In the genomic region with DNA sequence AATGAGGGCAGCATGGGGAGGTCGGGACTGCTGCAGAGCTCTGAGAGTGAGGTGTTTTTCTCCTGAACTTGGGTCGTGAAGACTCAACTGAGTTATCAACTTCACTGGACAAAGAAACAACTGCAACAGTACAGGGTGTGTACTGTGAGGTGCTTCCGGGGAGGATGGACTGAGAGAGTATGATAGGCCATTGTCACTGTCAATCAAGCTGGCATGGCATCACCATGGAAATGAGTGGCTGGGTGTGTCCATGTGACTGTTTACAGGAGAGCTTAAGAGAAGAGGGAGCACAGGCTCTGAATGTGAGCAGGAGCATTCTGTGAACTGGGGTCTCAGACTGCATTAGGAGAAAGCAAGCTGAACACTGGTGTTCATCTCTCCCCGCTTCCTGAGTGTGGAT, we compare ENCODE assay signal across 30 mouse cellular contexts.
"Had no signal": no experiment of that assay in that cellular context is flagged by ENCODE, and none has a peak within 500 bp of the region (broad histone marks: within the 10 kb centered on the region; RNA-seq: fewer than 3 reads in every experiment).

No protein-coding gene starts in this region.

- H3K4me3 ChIP-seq: limb, embryonic 10.5 days; limb, embryonic 12.5 days; limb, embryonic 13.5 days; limb, embryonic 15.5 days; liver, embryonic 12.5 days; liver, embryonic 13.5 days; liver, embryonic 15.5 days; lung, embryonic 15.5 days; megakaryocyte, embryonic 14.5 days; midbrain, embryonic 10.5 days; midbrain, embryonic 12.5 days; midbrain, embryonic 13.5 days; midbrain, embryonic 15.5 days; myocyte had no signal

- DNase-seq: left cerebral cortex, postnatal 4 days; liver; liver, embryonic 13.5 days; liver, postnatal 0 days; lung, adult 18-20 months; lung, embryonic 14.5 days; lung, postnatal 10 days; lung, postnatal 14 days; lung, postnatal 36 days; lung, postnatal 4 days; midbrain, embryonic 14.5 days had no signal

- H3K27ac ChIP-seq: limb, embryonic 10.5 days; limb, embryonic 13.5 days; limb, embryonic 15.5 days; liver, embryonic 12.5 days; liver, embryonic 13.5 days; liver, embryonic 14.5 days; liver, embryonic 15.5 days; lung, embryonic 15.5 days; macrophage; midbrain, embryonic 10.5 days; midbrain, embryonic 12.5 days; midbrain, embryonic 13.5 days; midbrain, embryonic 15.5 days had no signal

- H3K4me2 ChIP-seq: limb, embryonic 12.5 days; limb, embryonic 13.5 days; limb, embryonic 15.5 days; liver, embryonic 11.5 days; liver, embryonic 12.5 days; liver, embryonic 13.5 days; liver, embryonic 15.5 days; lung, embryonic 14.5 days; lung, embryonic 15.5 days; midbrain, embryonic 11.5 days; midbrain, embryonic 12.5 days; midbrain, embryonic 13.5 days; midbrain, embryonic 15.5 days had no signal

- H3K4me1 ChIP-seq: liver, embryonic 12.5 days; liver, embryonic 13.5 days; liver, embryonic 15.5 days; lung, embryonic 15.5 days; megakaryocyte, embryonic 14.5 days; midbrain, embryonic 10.5 days had no signal

- H3K9ac ChIP-seq: limb, embryonic 12.5 days; limb, embryonic 13.5 days; limb, embryonic 15.5 days; liver, embryonic 12.5 days; liver, embryonic 13.5 days; liver, embryonic 14.5 days; liver, embryonic 15.5 days; liver, postnatal 0 days; lung, embryonic 14.5 days; lung, embryonic 15.5 days; midbrain, embryonic 12.5 days; midbrain, embryonic 13.5 days; midbrain, embryonic 15.5 days had no signal

- ATAC-seq: liver, embryonic 12.5 days; liver, postnatal 0 days; lung, postnatal 0 days; midbrain, embryonic 13.5 days; midbrain, embryonic 15.5 days; midbrain, embryonic 16.5 days had no signal

- H3K9me3 ChIP-seq: limb, embryonic 10.5 days; limb, embryonic 12.5 days; limb, embryonic 13.5 days; limb, embryonic 15.5 days; liver, embryonic 12.5 days; liver, embryonic 13.5 days; liver, embryonic 15.5 days; lung, embryonic 15.5 days; midbrain, embryonic 10.5 days; midbrain, embryonic 12.5 days; midbrain, embryonic 13.5 days; midbrain, embryonic 15.5 days had no signal

- H3K27me3 ChIP-seq: limb, embryonic 12.5 days; limb, embryonic 13.5 days; limb, embryonic 15.5 days; liver, embryonic 12.5 days; liver, embryonic 13.5 days; liver, embryonic 15.5 days; lung, embryonic 15.5 days; megakaryocyte, embryonic 14.5 days; midbrain, embryonic 12.5 days; midbrain, embryonic 13.5 days; midbrain, embryonic 15.5 days had no signal

- H3K36me3 ChIP-seq: limb, embryonic 10.5 days; limb, embryonic 12.5 days; limb, embryonic 13.5 days; limb, embryonic 15.5 days; liver, embryonic 12.5 days; liver, embryonic 13.5 days; liver, embryonic 15.5 days; lung, embryonic 15.5 days; midbrain, embryonic 10.5 days; midbrain, embryonic 12.5 days; midbrain, embryonic 13.5 days; midbrain, embryonic 15.5 days had no signal
